Mouse (Mus musculus): ENCODE data around the gene Fgf22. TPM values are rescaled to one million over a fixed set of nuclear protein-coding genes. Genes with fewer than 3 reads are reported as not detected.

Gene Fgf22
- total and polyA plus RNA-seq, 2 experiments from 2014 or later: 1.3 to 5.1 TPM

GRCm38 (mm10) chr10:79709307-79709706 is 45.6 kb upstream of the Fgf22 start:
- no peak overlapping the region for H3K27ac ChIP-seq
- ATAC-seq: no peak
- peaks cover 27% of the 10 kb centered on the region for H3K36me3 ChIP-seq (ENCODE audit: insufficient read depth, low read length)
- H3K27me3 ChIP-seq (ENCODE audit: insufficient read depth, low read length): no peaks in the 10 kb centered on the region
- no peak overlapping the region for H3K9ac ChIP-seq (replicated peaks; ENCODE audit: low read length)
- H3K4me3 ChIP-seq (ENCODE audit: low read length): no peak overlapping the region
- H3K4me1 ChIP-seq (ENCODE audit: insufficient read depth, low read length): peaks cover 23% of the 10 kb centered on the region
- 85% methylated on average over 7 of the region's 7 CpGs for WGBS
- no peak for DNase-seq (ENCODE audit: low spot score)
- 0 out of 2 replicates have a peak overlapping the region, but pooled peaks have one; percentile 16 for H3K4me2 ChIP-seq (ENCODE audit: low read depth, low read length)
- no peaks in the 10 kb centered on the region for H3K9me3 ChIP-seq (ENCODE audit: low read length)
- TF ChIP-seq CTCF (IDR thresholded peaks at IDR 0.05; ENCODE audit: low read depth): no peak

GRCm38 (mm10) chr10:79712029-79712428 is 42.8 kb upstream of the Fgf22 start:
- Histone ChIP-seq H3K4me1 (ENCODE audit: insufficient read depth, low read length) (peaks cover 4% of the 10 kb centered on the region), H3K27ac (no peak overlapping the region), H3K27me3 (ENCODE audit: insufficient read depth, low read length) (no peaks in the 10 kb centered on the region), H3K36me3 (ENCODE audit: insufficient read depth, low read length) (peaks cover 27% of the 10 kb centered on the region), H3K4me2 (ENCODE audit: low read depth, low read length) (no peak overlapping the region), H3K9ac (replicated peaks; ENCODE audit: low read length) (no peak overlapping the region), H3K4me3 (ENCODE audit: low read length) (no peak overlapping the region), H3K9me3 (ENCODE audit: low read length) (no peaks in the 10 kb centered on the region)
- 73% methylated on average over 1 of the region's 1 CpGs for WGBS
- TF ChIP-seq CTCF (IDR thresholded peaks at IDR 0.05; ENCODE audit: low read depth): peak; percentile 39
- peak; percentile 5; the same call in 1 of the 2 replicates for ATAC-seq
- no peak for DNase-seq (ENCODE audit: low spot score)

- Histone ChIP-seq H3K9me3 (ENCODE audit: low read length) (no peaks in the 10 kb centered on the region), H3K4me3 (ENCODE audit: low read length) (no peak overlapping the region), H3K27me3 (ENCODE audit: insufficient read depth, low read length) (no peaks in the 10 kb centered on the region), H3K4me1 (ENCODE audit: insufficient read depth, low read length) (no peaks in the 10 kb centered on the region), H3K27ac (no peak overlapping the region), H3K4me2 (ENCODE audit: low read depth, low read length) (no peak overlapping the region), H3K9ac (replicated peaks; ENCODE audit: low read length) (no peak overlapping the region), H3K36me3 (ENCODE audit: insufficient read depth, low read length) (peaks cover 27% of the 10 kb centered on the region)
- peak; percentile 84 for TF ChIP-seq CTCF (IDR thresholded peaks at IDR 0.05; ENCODE audit: low read depth)
- WGBS: 15% methylated on average over 4 of the region's 6 CpGs
- ATAC-seq (peak; percentile 28), DNase-seq (ENCODE audit: low spot score) (peak; percentile 90)
Measured at GRCm38 (mm10) chr10:79712499-79713126, 42.3 kb upstream of the Fgf22 start.

GRCm38 (mm10) chr10:79713163-79713562 is 41.7 kb upstream of the Fgf22 start:
- Histone ChIP-seq H3K9me3 (ENCODE audit: low read length) (no peaks in the 10 kb centered on the region), H3K4me1 (ENCODE audit: insufficient read depth, low read length) (no peaks in the 10 kb centered on the region), H3K4me3 (ENCODE audit: low read length) (no peak overlapping the region), H3K27ac (no peak overlapping the region), H3K9ac (replicated peaks; ENCODE audit: low read length) (no peak overlapping the region), H3K36me3 (ENCODE audit: insufficient read depth, low read length) (peaks cover 27% of the 10 kb centered on the region), H3K4me2 (ENCODE audit: low read depth, low read length) (no peak overlapping the region), H3K27me3 (ENCODE audit: insufficient read depth, low read length) (no peaks in the 10 kb centered on the region)
- ATAC-seq (no peak), DNase-seq (ENCODE audit: low spot score) (no peak)
- 17% methylated on average over 1 of the region's 1 CpGs for WGBS
- TF ChIP-seq CTCF (IDR thresholded peaks at IDR 0.05; ENCODE audit: low read depth): no peak

- Histone ChIP-seq H3K4me3 (ENCODE audit: low read length) (no peak overlapping the region), H3K27me3 (ENCODE audit: insufficient read depth, low read length) (no peaks in the 10 kb centered on the region), H3K4me1 (ENCODE audit: insufficient read depth, low read length) (no peaks in the 10 kb centered on the region), H3K4me2 (ENCODE audit: low read depth, low read length) (no peak overlapping the region), H3K9ac (replicated peaks; ENCODE audit: low read length) (no peak overlapping the region), H3K27ac (no peak overlapping the region), H3K36me3 (ENCODE audit: insufficient read depth, low read length) (peaks cover 22% of the 10 kb centered on the region), H3K9me3 (ENCODE audit: low read length) (no peaks in the 10 kb centered on the region)
- WGBS: 48% methylated on average over 4 of the region's 4 CpGs
- ATAC-seq (no peak), DNase-seq (ENCODE audit: low spot score) (peak; percentile 52)
- no peak for TF ChIP-seq CTCF (IDR thresholded peaks at IDR 0.05; ENCODE audit: low read depth)
Measured at GRCm38 (mm10) chr10:79714996-79715395, 39.9 kb upstream of the Fgf22 start.

- no peaks in the 10 kb centered on the region for H3K4me1 ChIP-seq (ENCODE audit: insufficient read depth, low read length)
- no peak for TF ChIP-seq CTCF (IDR thresholded peaks at IDR 0.05; ENCODE audit: low read depth)
- ATAC-seq: peak; percentile 60
- 1% methylated on average over 64 of the region's 91 CpGs for WGBS
- peak within 1 kb of the TSS; percentile 76 for H3K4me3 ChIP-seq (ENCODE audit: low read length)
- H3K9me3 ChIP-seq (ENCODE audit: low read length): no peaks in the 10 kb centered on the region
- peak within 1 kb of the TSS; percentile 82 for H3K9ac ChIP-seq (replicated peaks; ENCODE audit: low read length)
- peak; percentile 68 for DNase-seq (ENCODE audit: low spot score)
- peak within 1 kb of the TSS; percentile 88 for H3K4me2 ChIP-seq (ENCODE audit: low read depth, low read length)
- H3K36me3 ChIP-seq (ENCODE audit: insufficient read depth, low read length): peaks cover 8% of the 10 kb centered on the region; the same call in 1 of the 2 replicates
- peak within 1 kb of the TSS; percentile 76 for H3K27ac ChIP-seq
- H3K27me3 ChIP-seq (ENCODE audit: insufficient read depth, low read length): no peaks in the 10 kb centered on the region
Measured at GRCm38 (mm10) chr10:79716254-79716987, 38.5 kb upstream of the Fgf22 start, which contains the start of gene Hcn2. Hcn2 (plus strand) TSS chr10:79716634.

All from hindbrain, postnatal 0 days (tissue).